Mouse (Mus musculus) midbrain, postnatal 0 days (tissue): ENCODE measurements at regions not wholly inside any gene's neighbourhood (a gene's known extent, or its start where the extent isn't known, plus 50 kb on each side); places are given as distances from the start of the nearest gene placed in this dataset.
A peak's percentile ranks its signal among the peaks of the same experiment; 100 is the strongest.

Experiments used
- ATAC-seq: fragments of 200-750 bp; cut with Nextera tagmentation; 2 replicates; pipeline ENCODE4 v1.8.0; 2017; ENCODE audit warnings: moderate number of reproducible peaks, mild to moderate bottlenecking, moderate TSS enrichment, moderate library complexity; ENCODE audit not compliant: low FRiP score
- DNase-seq: peaks from one replicate; pipeline ENCODE4 v3.0.0-alpha.2; 2015; ENCODE audit warnings: low spot score
- H3K27ac ChIP-seq: fragments of 300-500 bp; sonication (generic); 2 replicates; pipeline ENCODE4 v1.5.1; 2014; ENCODE audit warnings: low read depth, mild to moderate bottlenecking, low read length, mixed read lengths
- H3K27me3 ChIP-seq: fragments of 300-500 bp; sonication (generic); 2 replicates; pipeline ENCODE4 v1.6.1; 2014; ENCODE audit warnings: low read length, control low read depth, mixed read lengths; ENCODE audit not compliant: insufficient read depth
- H3K36me3 ChIP-seq: fragments of 300-500 bp; sonication (generic); 2 replicates; pipeline ENCODE4 v1.6.1; 2014; ENCODE audit warnings: low read length, control low read depth, mixed read lengths; ENCODE audit not compliant: insufficient read depth
- H3K4me1 ChIP-seq: fragments of 300-500 bp; sonication (generic); 2 replicates; pipeline ENCODE4 v1.6.1; 2014; ENCODE audit warnings: mild to moderate bottlenecking, control low read depth, antibody characterized with exemption, low read length, mixed read lengths; ENCODE audit not compliant: insufficient read depth
- H3K4me2 ChIP-seq: fragments of 300-500 bp; sonication (generic); 2 replicates; pipeline ENCODE4 v1.6.1; 2014; ENCODE audit warnings: low read depth, mild to moderate bottlenecking, low read length, mixed read lengths; ENCODE audit not compliant: poor library complexity, severe bottlenecking
- H3K4me3 ChIP-seq: fragments of 300-500 bp; sonication (generic); 2 replicates; pipeline ENCODE4 v1.5.1; 2014; ENCODE audit warnings: low read depth, mild to moderate bottlenecking, low read length, moderate library complexity
- H3K9ac ChIP-seq: fragments of 300-500 bp; sonication (generic); replicated peaks from 2 replicates; pipeline ENCODE4 v1.6.1; 2014; ENCODE audit warnings: mild to moderate bottlenecking, low read length, moderate library complexity, mixed read lengths; ENCODE audit not compliant: poor library complexity, severe bottlenecking
- H3K9me3 ChIP-seq: fragments of 300-500 bp; sonication (generic); 2 replicates; pipeline ENCODE4 v1.6.1; 2016; ENCODE audit warnings: low read length, control low read depth
- CTCF ChIP-seq: IDR thresholded peaks from 2 replicates; pipeline ENCODE4 v1.5.1; 2016; ENCODE audit warnings: antibody characterized with exemption, mild to moderate bottlenecking
- WGBS: fragments of 180-500 bp; shearing (Covaris S2); extraction: QIAGEN DNeasy Blood & Tissue Kit; methylation state at CpG from one replicate; pipeline ENCODE4 v1.1.7; 2014; 5-methylcytosine and 5-hydroxymethylcytosine counted together

DNA sequence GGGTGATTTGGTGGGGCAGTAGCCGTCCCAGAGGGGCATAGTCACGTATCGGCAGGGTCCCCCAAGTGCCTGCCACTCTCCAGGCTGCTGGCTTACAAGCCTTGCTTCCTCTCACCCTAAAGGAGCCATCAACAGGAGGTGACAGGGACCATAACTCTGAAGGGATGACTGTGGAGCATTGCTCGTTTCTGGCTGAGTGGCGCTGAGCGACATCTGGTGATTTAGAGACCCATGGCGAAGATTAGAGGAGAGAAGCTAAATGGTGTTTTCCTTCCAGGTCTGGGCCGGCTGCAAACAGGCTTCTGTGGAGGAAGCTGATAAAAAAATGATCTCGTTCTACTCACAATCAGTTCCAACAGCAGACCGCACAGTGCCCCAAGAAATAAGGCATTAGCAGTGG, 193.2 kb upstream of the Sulf2 start:
- WGBS, result 59% methylated on average over 10 of the region's 10 CpGs
- H3K36me3 ChIP-seq, result no peaks in the 10 kb centered on the region
- H3K4me2 ChIP-seq, result no peak overlapping the region
- H3K27me3 ChIP-seq, result no peaks in the 10 kb centered on the region; the same call in 1 of the 2 replicates
- ATAC-seq (no peak), DNase-seq (peak; percentile 58)
- no peak overlapping the region for H3K9ac ChIP-seq
- 0 out of 2 replicates have a peak overlapping the region, but pooled peaks have one; percentile 2 for H3K27ac ChIP-seq
- TF ChIP-seq CTCF, result no peak
- no peaks in the 10 kb centered on the region for H3K9me3 ChIP-seq
- no peak overlapping the region for H3K4me3 ChIP-seq
- peaks cover 9% of the 10 kb centered on the region; the same call in 1 of the 2 replicates for H3K4me1 ChIP-seq

DNA sequence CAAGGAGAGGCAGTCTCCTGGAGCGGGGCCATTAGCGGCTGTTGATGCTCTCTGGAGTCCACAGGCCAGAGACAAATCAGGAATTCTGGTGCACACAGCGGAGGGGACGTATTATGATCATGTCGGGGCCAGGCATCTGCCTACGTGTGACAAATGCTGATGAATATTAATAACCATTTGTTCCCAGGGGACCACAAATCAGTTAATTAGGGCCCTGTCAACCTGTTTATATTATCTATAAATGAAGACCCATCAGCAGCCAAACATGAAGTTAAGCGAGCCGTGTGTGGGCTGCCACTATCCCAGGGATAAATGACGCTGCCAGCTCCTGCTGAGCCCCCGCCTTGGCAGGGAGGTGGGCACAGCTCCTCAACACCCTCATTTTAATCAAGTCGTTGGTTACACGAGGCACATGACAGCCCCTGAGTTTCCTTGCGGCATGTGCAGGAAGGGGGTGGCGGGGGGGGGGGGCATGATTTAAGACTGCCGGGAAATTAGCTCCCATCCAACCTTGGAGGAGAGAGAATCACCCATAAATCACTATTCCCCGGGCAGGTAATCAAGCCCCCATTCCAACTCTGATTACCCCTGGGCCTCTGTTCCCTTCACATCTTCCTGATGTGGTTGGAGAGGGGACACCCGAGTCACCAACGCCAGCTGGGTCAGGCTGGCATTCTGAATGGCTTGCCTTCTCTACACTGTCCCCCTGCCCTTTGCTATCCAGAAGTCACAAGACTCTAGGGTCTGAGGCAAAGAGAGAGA, 191.1 kb upstream of the Sulf2 start:
- H3K9me3 ChIP-seq, result no peaks in the 10 kb centered on the region
- peaks cover 9% of the 10 kb centered on the region; the same call in 1 of the 2 replicates for H3K4me1 ChIP-seq
- ATAC-seq (no peak), DNase-seq (peak; percentile 62)
- no peaks in the 10 kb centered on the region for H3K36me3 ChIP-seq
- no peak overlapping the region for H3K4me3 ChIP-seq
- no peak overlapping the region for H3K9ac ChIP-seq
- TF ChIP-seq CTCF, result no peak
- no peak overlapping the region for H3K4me2 ChIP-seq
- 25% methylated on average over 18 of the region's 18 CpGs for WGBS
- no peak overlapping the region for H3K27ac ChIP-seq
- H3K27me3 ChIP-seq, result no peaks in the 10 kb centered on the region; the same call in 1 of the 2 replicates

DNA sequence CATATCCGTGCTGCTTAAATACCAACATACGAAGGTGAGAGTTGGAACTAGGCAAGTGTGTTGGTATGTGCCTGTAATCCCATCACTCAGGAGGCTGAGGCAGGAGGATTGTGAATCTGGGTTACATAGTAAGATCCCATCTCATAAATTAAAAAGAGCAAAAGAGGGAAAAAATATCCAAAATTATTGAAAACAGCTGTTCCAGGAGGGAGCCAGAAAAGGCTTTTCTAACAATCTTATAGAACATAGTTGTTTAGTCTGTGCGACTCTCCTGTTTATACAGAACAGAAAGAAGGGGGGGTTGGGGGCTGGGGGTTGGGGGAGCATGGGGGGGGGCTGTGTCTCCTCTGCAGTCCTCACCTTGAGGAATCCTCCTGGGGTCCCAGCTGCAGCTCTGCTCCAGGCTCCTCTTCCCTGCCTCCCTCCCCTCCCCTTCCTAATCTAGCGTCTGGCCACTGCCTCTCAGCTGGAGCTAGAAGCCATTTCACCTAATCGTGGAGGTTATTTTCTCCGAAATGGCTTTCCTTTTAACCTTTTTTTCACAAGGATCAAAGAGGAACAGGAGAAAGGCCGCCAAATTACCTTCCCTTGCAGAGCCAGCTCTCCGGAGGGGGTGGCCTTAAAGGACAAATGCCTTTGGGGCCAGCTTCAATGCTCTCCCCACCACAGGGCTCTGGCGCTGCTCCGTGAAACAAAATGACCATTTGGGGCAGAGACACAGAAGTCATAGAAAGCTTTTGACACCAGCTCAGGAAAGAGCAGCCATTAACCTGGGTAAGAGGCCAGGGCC, 188.3 kb upstream of the Sulf2 start:
- ATAC-seq (no peak), DNase-seq (no peak)
- no peak overlapping the region for H3K4me3 ChIP-seq
- H3K9me3 ChIP-seq, result no peaks in the 10 kb centered on the region
- H3K9ac ChIP-seq, result no peak overlapping the region
- H3K27ac ChIP-seq, result no peak overlapping the region
- peaks cover 9% of the 10 kb centered on the region; the same call in 1 of the 2 replicates for H3K4me1 ChIP-seq
- no peaks in the 10 kb centered on the region; the same call in 1 of the 2 replicates for H3K27me3 ChIP-seq
- TF ChIP-seq CTCF, result no peak
- no peaks in the 10 kb centered on the region for H3K36me3 ChIP-seq
- WGBS, result 32% methylated on average over 10 of the region's 10 CpGs
- H3K4me2 ChIP-seq, result no peak overlapping the region

DNA sequence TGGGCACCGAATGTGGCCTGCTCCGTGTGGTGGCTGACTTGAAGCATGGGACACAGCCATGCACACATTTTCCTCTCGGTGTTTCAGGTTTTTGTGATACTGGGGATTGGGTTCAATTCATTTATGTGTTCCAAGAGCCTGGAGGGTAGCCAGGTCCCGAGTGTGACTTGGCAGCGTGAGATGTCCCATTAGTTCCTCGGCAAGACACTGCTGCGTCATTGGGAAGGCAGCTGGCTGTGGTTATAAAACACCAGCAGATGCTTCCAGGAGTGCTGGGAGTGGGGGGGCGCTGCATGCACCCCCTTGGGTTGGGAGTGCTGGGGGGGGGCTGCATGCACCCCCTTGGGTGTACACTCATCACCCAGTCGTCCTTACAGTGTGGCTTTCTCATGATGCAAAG, 186.9 kb upstream of the Sulf2 start:
- Histone ChIP-seq H3K4me2 (no peak overlapping the region), H3K27me3 (no peaks in the 10 kb centered on the region; the same call in 1 of the 2 replicates), H3K4me3 (no peak overlapping the region), H3K4me1 (0 out of 2 replicates have a peak, but pooled peaks cover 12% of the 10 kb centered on the region), H3K36me3 (no peaks in the 10 kb centered on the region), H3K9ac (no peak overlapping the region), H3K27ac (no peak overlapping the region), H3K9me3 (no peaks in the 10 kb centered on the region)
- TF ChIP-seq CTCF, result no peak
- 63% methylated on average over 9 of the region's 9 CpGs for WGBS
- peak; percentile 80 for DNase-seq
- no peak for ATAC-seq

DNA sequence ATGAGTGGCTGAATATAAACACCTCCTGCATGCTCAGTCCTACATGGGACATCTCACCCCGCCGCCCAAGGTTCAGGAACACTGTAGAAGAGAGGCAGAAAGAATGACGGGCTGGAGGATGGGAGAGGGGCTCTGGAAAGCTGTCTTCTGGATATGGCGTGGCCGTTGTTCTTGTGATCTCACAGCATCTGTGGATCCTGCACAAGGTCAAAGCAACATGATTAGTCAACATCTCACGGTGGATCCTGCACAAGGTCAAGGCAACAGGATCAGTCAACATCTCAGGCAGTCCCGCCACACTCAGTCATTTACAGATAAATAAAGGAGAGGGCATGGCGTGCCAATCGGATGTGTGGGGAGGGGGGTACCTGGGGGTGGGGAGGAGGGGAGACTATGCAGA, 184.7 kb upstream of the Sulf2 start:
- no peak for TF ChIP-seq CTCF
- no peaks in the 10 kb centered on the region; the same call in 1 of the 2 replicates for H3K27me3 ChIP-seq
- 95% methylated on average over 9 of the region's 9 CpGs for WGBS

DNA sequence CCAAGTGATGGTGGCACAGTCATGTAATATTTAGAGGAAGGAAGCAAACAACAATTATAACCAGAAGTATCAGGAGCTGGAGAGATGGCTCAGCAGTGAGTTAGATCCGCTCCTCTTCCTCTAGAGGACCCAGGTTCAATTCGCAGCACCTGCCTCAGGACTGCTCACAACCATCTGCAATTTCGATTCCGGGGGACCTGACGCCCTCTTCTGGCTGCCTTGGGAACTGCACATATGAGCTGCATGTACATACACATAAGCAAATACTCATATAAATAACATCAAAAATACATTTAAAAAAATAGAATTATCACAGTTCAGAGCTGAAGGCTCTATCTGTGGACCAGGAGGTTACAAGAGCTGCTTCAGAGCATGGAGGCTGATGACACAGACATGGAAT, 184.0 kb upstream of the Sulf2 start:
- Histone ChIP-seq H3K27me3 (no peaks in the 10 kb centered on the region; the same call in 1 of the 2 replicates), H3K4me1 (0 out of 2 replicates have a peak, but pooled peaks cover 6% of the 10 kb centered on the region), H3K9ac (no peak overlapping the region), H3K4me2 (no peak overlapping the region), H3K27ac (no peak overlapping the region), H3K9me3 (no peaks in the 10 kb centered on the region), H3K4me3 (no peak overlapping the region), H3K36me3 (no peaks in the 10 kb centered on the region)
- DNase-seq (no peak), ATAC-seq (no peak)
- 83% methylated on average over 5 of the region's 5 CpGs for WGBS
- peak; percentile 49 for TF ChIP-seq CTCF

More for the DNA sequence above, 184.7 kb upstream of the Sulf2 start:
- no peak overlapping the region for H3K4me3 ChIP-seq
- 0 out of 2 replicates have a peak, but pooled peaks cover 6% of the 10 kb centered on the region for H3K4me1 ChIP-seq
- no peak for ATAC-seq
- no peaks in the 10 kb centered on the region for H3K36me3 ChIP-seq
- H3K27ac ChIP-seq, result no peak overlapping the region
- DNase-seq, result no peak
- H3K9me3 ChIP-seq, result no peaks in the 10 kb centered on the region
- no peak overlapping the region for H3K9ac ChIP-seq
- H3K4me2 ChIP-seq, result no peak overlapping the region
